Mouse (Mus musculus) liver, postnatal 0 days (tissue): ENCODE measurements around the gene Cd27.

Experiments
- CTCF ChIP-seq: sonication (generic); IDR thresholded peaks from 2 replicates; pipeline ENCODE4 v1.5.1; 2016; ENCODE audit warnings: antibody characterized with exemption, low read depth
- EP300 ChIP-seq: IDR thresholded peaks from 2 replicates; pipeline ENCODE4 v1.6.1; 2016; ENCODE audit warnings: antibody characterized with exemption, low read depth, mild to moderate bottlenecking

GRCm38 (mm10) chr6:125240617-125241016 is 3.8 kb upstream of the Cd27 start:
- TF ChIP-seq CTCF (no peak), EP300 (no peak)
